Mouse (Mus musculus) Patski (cell line): ENCODE results near the gene 3425401B19Rik. TPM values are rescaled to one million over a fixed set of nuclear protein-coding genes. Genes with fewer than 3 reads are reported as not detected.

Source experiments
- ATAC-seq: fragments of 100-300 bp; one replicate; pipeline ENCODE4 v1.8.0; 2021
- CTCF ChIA-PET: fragments of 350-600 bp; sonication (Branson Sonifier 250); formaldehyde crosslinking; loops from one replicate; lab custom pipeline; 2022; ENCODE audit warnings: inconsistent platforms; lab: Charles Lee
- POLR2A ChIA-PET: fragments of 350-600 bp; sonication (Branson Sonifier 250); formaldehyde crosslinking; loops from one replicate; lab custom pipeline; 2022; ENCODE audit warnings: antibody characterized with exemption, inconsistent platforms; lab: Charles Lee
- DNase-seq: peaks from one replicate; pipeline ENCODE4 v3.0.0-alpha.2; 2011; ENCODE audit warnings: low read depth, low spot score
- H3K27me3 ChIP-seq: fragments of 371-371 bp; one replicate; pipeline ENCODE4 v1.5.1; 2021
- CTCF ChIP-seq: fragments of 100-300 bp; IDR thresholded peaks from one replicate; pipeline ENCODE4 v1.5.1; 2021
- in situ Hi-C: fragments of 300-500 bp; cut with MboI; formaldehyde crosslinking; loops from 3 replicates; pipeline ENCODE4 v1.11.1; 2018; ENCODE audit warnings: low pct_unique_long_range_greater_than_20kb, mixed read lengths
- polyA plus RNA-seq: library from polyadenylated mRNA; unstranded; gene quantifications from one replicate; pipeline ENCODE4 v1.2.3, GENCODE M21; 2021

3425401B19Rik gene
- polyA plus RNA-seq, 1 experiment from 2014 or later: not detected

DNA sequence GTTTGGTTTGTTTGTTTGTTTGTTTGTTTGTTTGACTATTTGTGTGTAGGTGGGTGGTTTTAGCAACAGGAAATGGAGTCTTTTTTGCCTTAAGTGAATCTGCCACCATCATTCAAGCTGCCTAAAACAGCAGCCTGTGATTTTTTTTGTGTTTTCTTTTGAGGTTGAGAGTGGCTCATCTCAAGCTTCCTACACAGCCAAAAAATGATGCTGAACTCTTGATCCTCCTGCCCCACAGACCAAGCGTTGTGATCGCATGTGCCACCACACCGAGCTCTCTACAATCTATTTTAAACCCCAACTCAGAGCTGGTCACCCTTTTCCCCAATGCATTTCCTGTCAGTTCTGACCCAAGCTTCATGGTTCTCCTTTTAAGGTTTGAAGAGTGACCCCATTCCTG lies 13.5 kb upstream of the 3425401B19Rik start:
- CTCF ChIA-PET: no interaction called here
- DNase-seq (no peak), ATAC-seq (no peak)
- POLR2A ChIA-PET: no interaction called here
- in situ Hi-C loops: no loop called here
- no peak for TF ChIP-seq CTCF
- peaks cover 19% of the 10 kb centered on the region for H3K27me3 ChIP-seq

DNA sequence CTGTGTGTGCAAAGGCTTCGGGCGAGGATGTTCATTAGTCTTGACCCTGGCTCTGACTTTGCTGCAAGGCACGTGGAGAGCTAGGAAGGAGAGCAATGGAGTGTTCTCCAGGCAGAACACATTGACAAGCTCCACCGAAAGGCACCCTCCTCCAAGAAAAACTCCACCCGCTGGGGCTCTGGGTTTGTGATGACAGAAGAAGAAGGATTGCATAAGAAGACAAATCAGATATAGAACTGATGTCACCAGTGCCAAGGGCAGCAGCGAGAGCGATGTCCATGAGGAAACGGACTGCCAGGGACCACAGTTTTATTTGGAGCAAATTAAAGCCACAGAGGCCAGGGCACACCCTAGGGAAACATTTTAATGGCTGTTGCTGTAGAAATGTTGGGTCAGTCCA lies 12.7 kb upstream of the 3425401B19Rik start:
- no peak for TF ChIP-seq CTCF
- ChIA-PET POLR2A (no interaction called here), CTCF (no interaction called here)
- ATAC-seq (no peak), DNase-seq (no peak)
- H3K27me3 ChIP-seq: peaks cover 11% of the 10 kb centered on the region
- in situ Hi-C loops: no loop called here

DNA sequence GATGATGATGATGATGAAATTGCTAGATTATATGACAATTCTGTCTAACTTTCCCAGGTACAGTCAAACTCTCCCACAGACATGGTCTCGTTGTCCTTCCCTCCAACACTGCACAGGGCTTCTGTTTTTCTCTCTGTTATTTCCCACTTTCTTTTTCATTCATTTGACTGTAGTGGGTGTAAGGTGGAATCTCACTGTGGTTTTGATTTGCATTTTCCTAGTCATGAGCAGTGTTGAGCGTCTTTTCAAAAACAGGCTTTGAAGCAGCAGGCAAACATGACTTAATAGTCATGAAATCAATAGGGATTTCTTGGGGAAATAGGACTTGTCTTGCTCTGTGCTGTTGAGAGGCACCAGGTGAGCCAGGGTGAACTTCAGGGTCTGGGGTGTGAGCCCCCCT lies 11.3 kb upstream of the 3425401B19Rik start:
- ATAC-seq (no peak), DNase-seq (no peak)
- in situ Hi-C loops: no loop called here
- H3K27me3 ChIP-seq: peaks cover 10% of the 10 kb centered on the region
- CTCF ChIA-PET: no interaction called here
- no peak for TF ChIP-seq CTCF
- POLR2A ChIA-PET: no interaction called here

DNA sequence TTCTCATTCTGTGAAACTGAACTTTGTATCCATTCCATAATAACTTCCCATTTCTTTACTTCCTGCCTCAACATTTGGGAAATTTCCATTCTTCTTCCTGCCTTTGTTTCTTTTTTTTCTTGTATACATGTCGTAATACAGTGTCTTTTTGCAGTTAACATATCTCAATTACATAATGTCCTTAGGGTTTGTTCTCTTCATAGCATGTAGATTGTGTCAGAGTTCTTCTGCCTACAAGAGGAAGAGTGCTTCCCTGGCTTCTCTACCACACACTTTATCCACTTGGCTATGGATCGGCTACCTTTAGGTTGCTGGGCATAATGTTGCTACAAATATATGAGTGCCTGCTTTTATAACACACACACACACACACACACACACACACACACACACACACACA lies 10.8 kb upstream of the 3425401B19Rik start:
- DNase-seq: no peak
- peaks cover 10% of the 10 kb centered on the region for H3K27me3 ChIP-seq
- CTCF ChIA-PET: no interaction called here
- in situ Hi-C loops: no loop called here
- no peak for ATAC-seq
- POLR2A ChIA-PET: no interaction called here
- TF ChIP-seq CTCF: no peak

DNA sequence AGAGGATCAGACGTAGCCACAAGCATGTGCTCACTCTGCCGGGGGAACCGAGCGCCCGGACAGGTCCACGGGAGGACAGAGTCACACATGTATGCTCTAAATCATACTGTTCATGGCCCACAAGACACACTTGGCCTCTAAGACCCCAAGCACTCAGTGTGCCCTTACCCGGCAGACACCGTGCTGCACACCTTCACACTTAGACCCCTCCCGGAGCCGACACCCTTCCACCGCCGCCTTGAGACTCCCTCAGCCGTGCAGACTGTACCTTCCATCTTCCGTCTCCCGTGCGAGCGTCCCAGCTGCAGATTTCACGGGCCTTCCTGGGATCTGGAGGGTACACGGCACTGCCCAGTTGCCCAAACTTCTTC lies 373 bp downstream of the 3425401B19Rik start:
- in situ Hi-C loops: no loop called here
- CTCF ChIA-PET: no interaction called here
- peaks cover 20% of the 10 kb centered on the region for H3K27me3 ChIP-seq
- no peak for ATAC-seq
- no peak for DNase-seq
- no peak for TF ChIP-seq CTCF
- POLR2A ChIA-PET: interaction anchor here (0.6 kb wide), 1 partner anchor 40 kb away, joined by 3 read pairs; no protein-coding TSS in a partner anchor

DNA sequence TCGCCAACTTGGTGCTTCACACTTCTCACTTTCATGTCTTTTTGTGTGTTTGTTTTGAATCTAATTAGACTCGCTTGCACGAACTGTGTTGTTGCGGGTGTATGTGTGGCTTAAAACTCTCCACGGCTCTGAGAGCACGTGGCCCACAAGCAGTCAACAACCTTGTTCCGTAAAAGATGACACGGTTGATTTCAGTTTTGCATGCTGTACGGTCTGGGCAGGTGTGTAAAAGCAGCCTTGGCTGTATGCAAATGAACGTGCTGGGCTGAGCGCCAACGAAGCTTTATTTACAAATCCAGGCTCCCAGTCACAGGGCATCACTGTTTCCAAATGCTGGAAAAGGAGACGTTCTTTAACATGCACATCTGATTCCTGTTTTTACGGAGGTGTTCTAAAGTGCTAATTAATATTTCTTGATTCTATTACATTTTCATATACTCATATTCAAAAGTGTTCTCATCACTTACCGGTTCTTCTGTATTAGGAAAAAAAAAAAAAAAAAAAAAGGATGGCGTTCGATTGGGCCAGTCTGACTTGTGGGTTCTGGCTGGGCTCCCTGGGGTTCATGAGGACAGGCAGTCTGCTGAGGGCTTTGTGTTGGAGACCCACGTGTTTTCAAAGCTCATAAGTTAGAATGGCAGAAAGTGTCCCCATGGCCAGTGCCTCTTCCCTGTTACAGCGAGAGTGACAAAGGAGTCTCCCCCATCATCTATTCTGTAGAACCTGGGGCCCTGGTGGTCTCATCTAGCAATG lies 935 bp downstream of the 3425401B19Rik start:
- H3K27me3 ChIP-seq: peaks cover 20% of the 10 kb centered on the region
- ATAC-seq (no peak), DNase-seq (no peak)
- ChIA-PET POLR2A (no interaction called here), CTCF (interaction anchor here (0.6 kb wide), 1 partner anchor 16 kb away, joined by 3 read pairs; no protein-coding TSS in a partner anchor)
- TF ChIP-seq CTCF: no peak
- in situ Hi-C loops: no loop called here

DNA sequence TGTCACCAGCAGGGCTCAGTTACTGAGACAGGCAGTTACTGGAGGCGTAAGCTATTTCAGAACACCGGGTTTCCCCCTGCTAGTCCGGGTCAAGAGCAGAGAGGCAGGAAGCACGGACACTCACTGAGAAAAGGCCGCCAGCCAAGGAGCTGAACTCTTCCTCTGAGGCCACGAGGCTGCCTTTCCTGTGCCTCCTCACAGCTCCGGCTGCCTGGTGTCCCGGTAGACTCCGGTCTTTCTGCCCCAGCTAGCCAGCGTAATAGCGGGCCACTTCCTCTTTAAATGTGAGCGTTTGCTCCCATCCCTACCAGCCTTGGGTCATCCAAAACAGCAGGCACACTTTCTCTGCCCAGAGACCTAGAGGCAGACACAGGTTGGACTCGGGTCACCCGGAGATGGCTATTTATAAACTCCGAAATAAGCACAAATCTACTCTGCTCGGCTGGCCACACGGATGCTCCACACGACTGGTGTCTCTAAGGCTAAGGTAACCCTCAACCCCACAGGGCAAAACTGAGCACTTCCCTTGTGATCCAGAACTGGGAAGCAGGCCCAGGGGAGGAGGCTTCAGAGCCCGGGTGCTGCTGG lies 1.7 kb downstream of the 3425401B19Rik start:
- DNase-seq (no peak), ATAC-seq (peak; percentile 31)
- POLR2A ChIA-PET: no interaction called here
- CTCF ChIA-PET: no interaction called here
- H3K27me3 ChIP-seq: peaks cover 20% of the 10 kb centered on the region
- no peak for TF ChIP-seq CTCF
- in situ Hi-C loops: no loop called here

DNA sequence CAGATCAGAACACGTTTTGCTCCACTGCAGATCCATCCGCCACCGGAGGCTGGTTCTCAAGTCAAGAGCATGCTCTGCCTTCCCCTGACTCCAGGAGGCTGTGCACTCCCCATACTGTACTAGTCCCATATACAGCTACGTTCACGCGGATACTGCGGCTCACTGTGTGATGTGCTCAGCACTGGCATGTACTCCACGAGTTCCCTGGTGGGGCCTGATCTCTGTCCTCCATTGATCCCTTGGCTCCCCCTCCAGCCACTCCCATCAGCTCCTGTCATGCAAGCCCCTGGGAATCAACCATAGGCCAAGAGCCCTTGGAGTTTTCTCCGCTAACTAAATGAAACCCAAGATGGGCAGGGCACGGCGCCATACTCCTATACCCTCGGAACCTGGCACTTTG lies 2.6 kb downstream of the 3425401B19Rik start:
- no peak for ATAC-seq
- TF ChIP-seq CTCF: no peak
- peaks cover 20% of the 10 kb centered on the region for H3K27me3 ChIP-seq
- in situ Hi-C loops: no loop called here
- CTCF ChIA-PET: no interaction called here
- no peak for DNase-seq
- POLR2A ChIA-PET: no interaction called here

DNA sequence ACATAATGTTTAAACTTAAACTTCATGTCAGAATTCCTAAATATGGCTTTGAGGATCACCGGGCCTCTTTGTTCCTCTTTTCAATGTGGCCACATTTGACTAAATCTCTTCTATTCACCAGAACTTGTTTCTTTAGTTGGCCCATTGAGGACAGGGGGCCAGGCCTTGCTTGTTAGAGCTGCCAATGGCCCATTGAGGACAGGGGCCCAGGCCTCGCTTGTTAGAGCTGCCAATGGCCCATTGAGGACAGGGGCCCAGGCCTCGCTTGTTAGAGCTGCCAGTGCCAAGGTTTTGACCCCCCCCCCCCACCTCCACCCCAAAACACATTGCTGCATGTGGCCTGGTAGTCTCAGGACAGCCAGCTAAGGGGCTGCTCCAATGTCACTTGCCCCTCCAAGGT lies 3.5 kb downstream of the 3425401B19Rik start:
- no peak for TF ChIP-seq CTCF
- in situ Hi-C loops: no loop called here
- CTCF ChIA-PET: no interaction called here

DNA sequence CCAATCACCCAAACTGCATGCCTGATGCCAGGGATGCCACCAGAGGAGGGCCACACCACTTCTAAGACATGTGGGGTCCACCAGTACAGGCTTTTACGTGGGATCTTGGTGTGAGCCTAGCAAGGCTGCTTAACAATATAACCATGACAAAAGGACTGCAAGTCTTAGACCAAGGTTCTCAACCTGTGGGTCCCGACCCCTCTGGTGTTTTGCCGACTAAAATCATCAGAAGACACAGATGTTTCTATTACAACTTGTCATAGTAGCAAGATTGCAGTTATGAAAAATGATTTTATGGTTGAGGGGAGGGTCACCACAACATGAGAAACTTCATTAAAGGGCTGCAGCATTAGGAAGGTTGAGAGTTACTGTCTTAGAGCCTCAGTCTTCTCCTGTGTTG lies 6.5 kb downstream of the 3425401B19Rik start:
- ATAC-seq (no peak), DNase-seq (no peak)
- POLR2A ChIA-PET: no interaction called here
- no peak for TF ChIP-seq CTCF
- CTCF ChIA-PET: no interaction called here
- in situ Hi-C loops: no loop called here
- peaks cover 31% of the 10 kb centered on the region for H3K27me3 ChIP-seq

More for the DNA sequence above, 3.5 kb downstream of the 3425401B19Rik start:
- ATAC-seq (no peak), DNase-seq (no peak)
- peaks cover 20% of the 10 kb centered on the region for H3K27me3 ChIP-seq
- POLR2A ChIA-PET: no interaction called here

DNA sequence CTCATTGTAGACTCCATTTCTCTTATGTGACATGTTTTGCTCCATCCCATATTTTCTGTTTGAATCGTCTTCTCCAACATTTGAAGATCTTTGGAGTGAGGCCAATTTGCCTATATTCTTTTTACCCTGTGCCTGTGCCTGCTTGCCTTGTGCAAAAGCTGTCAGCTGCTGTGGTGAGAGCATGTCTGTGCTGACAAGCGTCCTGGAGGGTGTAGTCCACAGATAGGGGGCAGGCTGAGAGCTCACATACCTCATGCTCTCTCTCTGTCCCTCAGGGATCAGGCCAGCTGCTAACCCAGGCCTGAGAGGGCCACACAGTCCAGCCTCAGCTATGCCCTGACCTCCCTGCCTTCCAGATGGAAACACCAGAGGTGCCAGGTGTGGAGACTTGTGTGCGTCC lies 11.9 kb downstream of the 3425401B19Rik start:
- no peak for TF ChIP-seq CTCF
- CTCF ChIA-PET: no interaction called here
- DNase-seq (no peak), ATAC-seq (no peak)
- H3K27me3 ChIP-seq: peaks cover 45% of the 10 kb centered on the region
- in situ Hi-C loops: no loop called here
- POLR2A ChIA-PET: no interaction called here

DNA sequence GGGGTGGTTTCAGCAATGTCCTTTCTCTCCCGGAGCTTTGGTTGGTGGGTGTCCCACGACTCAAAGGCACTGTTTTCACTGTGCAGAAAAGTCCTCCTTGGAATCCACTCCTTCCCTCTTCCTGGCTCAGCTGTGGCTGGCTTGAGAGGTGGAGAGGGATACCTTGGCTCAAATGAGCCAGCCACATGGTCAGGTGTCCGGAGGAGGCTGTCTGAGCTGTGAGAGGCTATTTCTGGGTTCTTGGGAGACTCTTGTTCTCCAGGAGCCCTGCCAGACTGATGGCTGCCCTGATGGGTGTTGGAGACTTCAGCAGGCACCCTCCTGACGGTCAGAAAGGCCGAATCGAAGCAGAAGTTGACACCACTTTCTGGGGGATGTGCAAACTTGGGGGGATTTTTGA lies 22.0 kb downstream of the 3425401B19Rik start:
- in situ Hi-C loops: no loop called here
- H3K27me3 ChIP-seq: peaks cover 46% of the 10 kb centered on the region
- no peak for TF ChIP-seq CTCF
- POLR2A ChIA-PET: no interaction called here
- CTCF ChIA-PET: no interaction called here
- ATAC-seq (no peak), DNase-seq (no peak)
